Mouse (Mus musculus): ENCODE results near the gene Mgea5. TPM values are rescaled to one million over a fixed set of nuclear protein-coding genes. Genes with fewer than 3 reads are reported as not detected.

Mgea5 gene
- total RNA-seq, 1 experiment from 2014 or later: 234 TPM

GRCm38 (mm10) chr19:45804593-45805368 is 21.1 kb upstream of the Mgea5 start:
- peak; percentile 84 to 88 for ATAC-seq (replicated peaks in 1 of 2; ENCODE audit: insufficient read depth in 1 of 2, low FRiP score in 2 of 2, low TSS enrichment in 1 of 2, low read depth in 1 of 2, poor library complexity in 2 of 2, severe bottlenecking in 2 of 2)

GRCm38 (mm10) chr19:45803408-45803807 is 19.8 kb upstream of the Mgea5 start:
- no peak for ATAC-seq (replicated peaks in 1 of 2; ENCODE audit: insufficient read depth in 1 of 2, low FRiP score in 2 of 2, low TSS enrichment in 1 of 2, low read depth in 1 of 2, poor library complexity in 2 of 2, severe bottlenecking in 2 of 2)

- no peak for ATAC-seq (replicated peaks in 1 of 2; ENCODE audit: insufficient read depth in 1 of 2, low FRiP score in 2 of 2, low TSS enrichment in 1 of 2, low read depth in 1 of 2, poor library complexity in 2 of 2, severe bottlenecking in 2 of 2)
Measured at GRCm38 (mm10) chr19:45802702-45803101, 19.1 kb upstream of the Mgea5 start.

GRCm38 (mm10) chr19:45796879-45797278 is 13.2 kb upstream of the Mgea5 start:
- ATAC-seq (replicated peaks in 1 of 2; ENCODE audit: insufficient read depth in 1 of 2, low FRiP score in 2 of 2, low TSS enrichment in 1 of 2, low read depth in 1 of 2, poor library complexity in 2 of 2, severe bottlenecking in 2 of 2): no peak

GRCm38 (mm10) chr19:45796061-45796556 is 12.5 kb upstream of the Mgea5 start:
- no peak for ATAC-seq (replicated peaks in 1 of 2; ENCODE audit: insufficient read depth in 1 of 2, low FRiP score in 2 of 2, low TSS enrichment in 1 of 2, low read depth in 1 of 2, poor library complexity in 2 of 2, severe bottlenecking in 2 of 2)

GRCm38 (mm10) chr19:45795406-45795944 is 11.8 kb upstream of the Mgea5 start:
- ATAC-seq (replicated peaks in 1 of 2; ENCODE audit: insufficient read depth in 1 of 2, low FRiP score in 2 of 2, low TSS enrichment in 1 of 2, low read depth in 1 of 2, poor library complexity in 2 of 2, severe bottlenecking in 2 of 2): no peak

- ATAC-seq (replicated peaks in 1 of 2; ENCODE audit: insufficient read depth in 1 of 2, low FRiP score in 2 of 2, low TSS enrichment in 1 of 2, low read depth in 1 of 2, poor library complexity in 2 of 2, severe bottlenecking in 2 of 2): no peak
Measured at GRCm38 (mm10) chr19:45794718-45795117, 11.1 kb upstream of the Mgea5 start.

GRCm38 (mm10) chr19:45792404-45792803 is 8.8 kb upstream of the Mgea5 start:
- no peak for ATAC-seq (replicated peaks in 1 of 2; ENCODE audit: insufficient read depth in 1 of 2, low FRiP score in 2 of 2, low TSS enrichment in 1 of 2, low read depth in 1 of 2, poor library complexity in 2 of 2, severe bottlenecking in 2 of 2)

GRCm38 (mm10) chr19:45789888-45790874 is 6.5 kb upstream of the Mgea5 start:
- ATAC-seq (replicated peaks in 1 of 2; ENCODE audit: insufficient read depth in 1 of 2, low FRiP score in 2 of 2, low TSS enrichment in 1 of 2, low read depth in 1 of 2, poor library complexity in 2 of 2, severe bottlenecking in 2 of 2): peak; percentile 92 to 96

- no peak for ATAC-seq (replicated peaks in 1 of 2; ENCODE audit: insufficient read depth in 1 of 2, low FRiP score in 2 of 2, low TSS enrichment in 1 of 2, low read depth in 1 of 2, poor library complexity in 2 of 2, severe bottlenecking in 2 of 2)
Measured at GRCm38 (mm10) chr19:45789365-45789764, 5.7 kb upstream of the Mgea5 start.

- ATAC-seq (replicated peaks in 1 of 2; ENCODE audit: insufficient read depth in 1 of 2, low FRiP score in 2 of 2, low TSS enrichment in 1 of 2, low read depth in 1 of 2, poor library complexity in 2 of 2, severe bottlenecking in 2 of 2): no peak
Measured at GRCm38 (mm10) chr19:45788337-45788736, 4.7 kb upstream of the Mgea5 start.

GRCm38 (mm10) chr19:45787450-45787849 is 3.8 kb upstream of the Mgea5 start:
- ATAC-seq (replicated peaks in 1 of 2; ENCODE audit: insufficient read depth in 1 of 2, low FRiP score in 2 of 2, low TSS enrichment in 1 of 2, low read depth in 1 of 2, poor library complexity in 2 of 2, severe bottlenecking in 2 of 2): no peak

- ATAC-seq (replicated peaks in 1 of 2; ENCODE audit: insufficient read depth in 1 of 2, low FRiP score in 2 of 2, low TSS enrichment in 1 of 2, low read depth in 1 of 2, poor library complexity in 2 of 2, severe bottlenecking in 2 of 2): no peak
Measured at GRCm38 (mm10) chr19:45785470-45785869, 1.8 kb upstream of the Mgea5 start.

GRCm38 (mm10) chr19:45783933-45784576 is 418 bp upstream of the Mgea5 start:
- no peak for ATAC-seq (replicated peaks in 1 of 2; ENCODE audit: insufficient read depth in 1 of 2, low FRiP score in 2 of 2, low TSS enrichment in 1 of 2, low read depth in 1 of 2, poor library complexity in 2 of 2, severe bottlenecking in 2 of 2)

- peak; percentile 18 to 40; a peak in 3 of 4 replicates for ATAC-seq (replicated peaks in 1 of 2; ENCODE audit: insufficient read depth in 1 of 2, low FRiP score in 2 of 2, low TSS enrichment in 1 of 2, low read depth in 1 of 2, poor library complexity in 2 of 2, severe bottlenecking in 2 of 2)
Measured at GRCm38 (mm10) chr19:45782315-45783001, 1.2 kb downstream of the Mgea5 start.

- no peak for ATAC-seq (replicated peaks in 1 of 2; ENCODE audit: insufficient read depth in 1 of 2, low FRiP score in 2 of 2, low TSS enrichment in 1 of 2, low read depth in 1 of 2, poor library complexity in 2 of 2, severe bottlenecking in 2 of 2)
Measured at GRCm38 (mm10) chr19:45781676-45782075, 2.0 kb downstream of the Mgea5 start.

All from hematopoietic stem cell, adult 5-6 weeks (primary cell).